Mouse (Mus musculus) right cerebral cortex, postnatal 25 days (tissue): Measurements from ENCODE around the gene Plekha4.
A peak's percentile ranks its signal among the peaks of the same experiment; 100 is the strongest.

ENCODE experiments used
- DNase-seq: peaks from one replicate; pipeline ENCODE4 v3.0.0; 2022

The Plekha4 gene

GRCm38 (mm10) chr7:45540213-45540612 is 14.1 kb downstream of the Plekha4 start:
- DNase-seq, result no peak

DNA sequence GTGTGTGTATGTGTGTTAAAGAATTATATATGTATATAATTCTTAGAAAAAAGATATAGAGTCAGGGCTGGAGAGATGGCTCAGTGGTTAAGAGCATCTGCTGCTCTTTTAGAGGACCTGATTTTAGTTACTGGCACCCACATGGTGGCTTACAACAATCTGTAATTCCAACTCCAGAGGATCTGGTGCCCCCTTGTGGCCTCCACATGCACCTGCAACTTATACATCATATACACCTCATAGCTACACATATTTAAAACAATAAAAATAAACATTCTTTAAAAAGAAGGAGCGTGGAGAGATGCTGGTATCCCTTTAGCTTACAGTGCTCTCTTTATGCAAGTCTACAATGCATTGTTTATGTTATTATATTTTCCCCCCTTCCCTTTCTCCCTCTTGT is 18.4 kb downstream of the Plekha4 start:
- DNase-seq, result no peak

DNA sequence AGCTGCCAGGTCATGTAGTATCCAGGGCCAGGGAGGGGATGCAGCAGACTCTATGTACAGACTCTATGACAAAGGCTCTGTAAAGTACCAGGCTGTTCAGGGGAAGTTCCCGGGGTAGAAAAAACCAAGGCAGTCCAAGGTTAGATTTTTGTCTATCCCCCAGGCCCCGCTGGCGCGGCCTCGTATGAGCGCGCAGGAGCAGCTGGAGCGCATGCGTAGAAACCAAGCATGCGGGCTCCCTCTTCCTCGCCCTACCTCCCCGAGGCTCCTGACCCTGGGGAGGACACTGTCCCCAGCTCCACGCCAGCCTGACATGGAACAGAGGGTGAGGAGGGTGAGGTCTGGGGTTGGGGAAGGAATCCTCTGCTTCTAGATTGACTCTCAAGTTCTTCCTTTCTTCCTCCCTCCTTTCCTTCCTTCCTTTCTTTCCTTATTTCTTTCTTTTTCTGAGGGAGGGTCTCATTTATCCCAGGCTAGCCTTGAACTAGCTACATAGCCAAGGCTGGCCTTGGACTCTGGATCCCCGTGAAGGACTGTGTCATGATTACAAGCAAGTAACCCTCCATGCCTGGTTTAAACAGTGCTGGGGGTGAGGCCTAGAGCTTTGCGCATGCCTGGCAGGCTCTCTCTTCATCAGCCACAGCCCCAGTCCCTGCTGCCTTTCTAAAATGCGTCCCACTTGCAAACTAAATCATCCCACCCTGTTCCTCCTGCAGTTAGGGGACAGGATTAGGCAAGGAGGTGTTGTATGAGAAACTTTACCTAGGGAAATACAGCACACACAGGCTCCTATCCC is 23.7 kb downstream of the Plekha4 start:
- no peak for DNase-seq

GRCm38 (mm10) chr7:45550821-45551511 is 24.8 kb downstream of the Plekha4 start:
- no peak for DNase-seq

- no peak for DNase-seq
Measured at GRCm38 (mm10) chr7:45551512-45551883, 25.4 kb downstream of the Plekha4 start.

- no peak for DNase-seq
Measured at GRCm38 (mm10) chr7:45553519-45553918, 27.4 kb downstream of the Plekha4 start.

DNA sequence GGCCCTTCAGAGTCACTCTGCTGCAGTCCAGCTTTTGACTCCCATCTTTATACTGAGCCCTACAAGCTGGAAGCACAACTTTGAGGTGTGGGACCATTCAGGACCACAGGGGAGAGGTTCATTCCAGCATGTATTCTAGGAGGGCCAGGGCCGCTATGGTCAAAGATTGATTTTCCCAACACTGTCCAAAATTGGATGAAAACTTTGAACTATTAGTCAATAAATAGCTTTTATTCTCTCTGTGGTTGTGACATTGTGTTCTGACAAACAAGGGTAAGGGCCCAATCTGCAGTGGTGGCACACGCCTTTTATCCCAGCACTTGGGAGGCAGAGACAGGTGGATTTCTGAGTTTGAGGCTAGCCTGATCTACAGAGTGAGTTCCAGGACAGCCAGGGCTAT is 27.9 kb downstream of the Plekha4 start:
- DNase-seq, result no peak

- no peak for DNase-seq
Measured at GRCm38 (mm10) chr7:45554744-45555143, 28.6 kb downstream of the Plekha4 start, which contains the start of gene Hsd17b14. Gene Hsd17b14, plus strand, starts transcription at chr7:45554893.

- DNase-seq, result peak; percentile 65
Measured at GRCm38 (mm10) chr7:45555787-45556186, 29.7 kb downstream of the Plekha4 start.

- no peak for DNase-seq
Measured at GRCm38 (mm10) chr7:45558907-45559306, 32.8 kb downstream of the Plekha4 start.

GRCm38 (mm10) chr7:45560241-45560640 is 34.1 kb downstream of the Plekha4 start:
- DNase-seq, result no peak

DNA sequence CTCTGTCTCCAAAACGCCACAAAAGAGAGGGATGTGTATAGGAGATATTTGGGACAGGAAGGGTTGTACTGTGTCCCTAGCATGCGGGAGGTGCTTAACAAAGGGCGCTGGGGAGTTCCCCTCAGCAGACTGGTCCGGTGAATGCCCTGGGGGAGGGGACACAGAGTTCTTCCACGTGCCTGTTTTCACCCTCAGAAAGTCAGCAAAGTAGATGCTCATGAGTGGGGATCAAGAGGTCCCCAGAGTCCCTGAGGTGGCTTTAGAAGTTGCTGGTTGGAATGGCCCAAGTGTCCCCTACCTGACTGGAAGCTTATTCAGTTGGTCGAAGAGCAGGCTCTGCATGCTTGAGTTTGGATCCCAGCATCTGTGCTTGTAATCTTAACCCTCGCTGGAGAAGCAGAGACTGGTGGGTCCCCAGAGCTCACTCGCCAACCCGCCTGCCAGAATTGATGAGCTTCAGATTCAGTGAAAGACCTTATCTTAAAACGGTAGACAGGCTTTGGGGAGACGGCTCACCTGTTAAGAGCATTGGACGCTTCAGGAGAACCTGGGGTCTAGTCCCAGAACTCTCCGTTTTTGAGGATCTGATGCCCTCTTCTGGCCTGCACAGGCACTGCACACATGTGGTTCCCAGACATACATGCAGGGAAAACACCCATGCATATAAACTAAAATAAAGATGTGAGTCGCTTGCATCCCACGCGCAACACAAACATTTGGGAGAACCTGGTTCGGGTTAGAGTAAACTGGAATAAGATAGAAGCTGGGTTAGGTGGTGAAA is 34.9 kb downstream of the Plekha4 start:
- DNase-seq, result peak; percentile 70

DNA sequence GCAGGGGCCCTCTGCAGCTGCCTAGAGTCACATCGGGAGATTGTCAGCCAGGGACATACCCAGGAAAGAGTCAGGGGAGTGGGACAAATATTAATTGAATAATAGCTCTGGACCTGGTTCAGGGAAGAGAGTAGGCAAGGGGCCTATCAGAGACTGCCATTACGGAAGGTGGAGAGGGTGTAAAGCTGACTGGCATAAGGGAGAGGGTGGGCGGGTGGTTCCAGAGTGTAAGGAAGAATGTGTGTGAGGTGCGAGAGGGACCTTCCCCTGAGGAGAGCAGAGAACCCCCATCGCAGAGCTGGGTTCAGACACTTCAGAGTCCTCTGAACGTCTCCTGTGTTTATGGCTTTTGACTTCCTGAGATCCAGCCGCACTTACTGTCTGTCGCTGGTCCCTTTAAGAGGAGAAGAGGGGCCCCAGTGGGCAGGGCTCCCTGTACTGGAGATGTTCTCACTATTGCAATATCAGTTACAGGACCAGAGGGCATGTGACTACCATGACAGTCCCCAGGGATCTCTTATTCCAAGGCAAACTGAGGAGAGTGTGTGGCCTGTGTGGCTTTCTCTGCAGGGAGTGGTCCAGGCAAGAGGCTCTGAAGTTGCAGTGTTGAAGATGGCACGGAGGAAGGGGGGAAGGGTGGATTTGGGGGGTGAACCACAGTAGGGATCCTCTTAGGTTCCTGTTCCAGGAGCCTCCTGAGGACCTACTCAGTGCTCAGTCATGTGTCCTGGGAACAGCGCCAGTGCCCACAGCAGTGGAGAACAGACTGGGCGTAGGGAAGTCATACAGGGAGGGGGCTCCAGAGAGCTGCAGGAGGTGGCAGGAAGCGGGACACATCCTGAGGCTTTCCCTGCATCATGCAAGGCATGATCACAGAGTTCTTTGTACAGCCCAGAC is 35.7 kb downstream of the Plekha4 start:
- DNase-seq, result no peak

GRCm38 (mm10) chr7:45564811-45565210 is 38.7 kb downstream of the Plekha4 start:
- DNase-seq, result no peak

DNA sequence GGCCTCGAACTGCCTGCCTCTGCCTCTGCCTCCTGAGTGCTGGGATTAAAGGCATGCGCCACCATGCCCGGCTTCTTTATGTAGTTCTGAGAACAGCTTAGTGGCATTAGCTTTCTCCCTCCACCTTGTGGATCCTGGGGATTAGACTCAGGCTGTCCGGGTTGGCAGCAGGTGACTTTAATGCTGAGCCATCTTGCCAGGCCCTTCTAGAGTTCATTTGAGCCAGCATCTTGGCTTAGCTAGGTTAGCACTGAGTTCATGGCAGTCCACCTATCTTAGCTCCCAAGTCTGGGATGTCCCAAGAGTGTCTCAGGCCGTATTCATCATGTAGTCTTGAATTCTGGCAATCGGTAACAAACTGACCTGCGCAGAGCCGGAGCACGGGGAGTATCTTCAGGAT is 39.3 kb downstream of the Plekha4 start:
- DNase-seq, result no peak

DNA sequence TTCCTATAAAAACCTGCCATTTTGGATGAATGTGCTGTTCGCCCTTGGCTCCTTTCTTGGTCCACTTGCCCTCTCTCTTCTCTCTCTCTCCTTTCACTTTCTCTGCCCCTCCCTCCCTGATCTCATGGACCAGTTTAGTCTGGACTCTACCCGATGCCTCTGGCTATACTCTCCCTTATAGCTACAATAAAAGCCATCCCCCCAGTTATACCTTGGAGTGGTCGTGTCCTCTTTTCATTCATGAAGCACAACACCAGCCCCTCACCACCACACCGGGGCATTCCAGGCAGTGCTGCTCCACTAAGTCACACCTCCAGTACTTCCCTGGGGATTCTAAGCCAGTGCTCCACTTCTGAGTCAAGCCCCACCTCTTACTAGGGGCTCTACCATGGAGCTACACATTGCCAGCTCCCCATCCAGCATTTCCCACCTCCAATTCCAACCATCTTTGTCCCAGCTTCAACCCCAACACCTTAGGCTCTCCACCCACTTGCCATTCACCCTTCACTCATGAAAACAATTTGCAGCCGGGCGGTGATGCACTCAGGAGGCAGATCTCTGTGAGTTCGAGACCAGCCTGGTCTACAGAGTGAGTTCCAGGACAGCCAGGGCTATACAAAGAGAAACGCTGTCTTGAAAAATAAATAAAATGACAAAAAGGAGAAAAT is 41.1 kb downstream of the Plekha4 start:
- DNase-seq, result no peak

- peak; percentile 86 for DNase-seq
Measured at GRCm38 (mm10) chr7:45567780-45568516, 41.8 kb downstream of the Plekha4 start.

GRCm38 (mm10) chr7:45568601-45569473 is 42.7 kb downstream of the Plekha4 start:
- no peak for DNase-seq

DNA sequence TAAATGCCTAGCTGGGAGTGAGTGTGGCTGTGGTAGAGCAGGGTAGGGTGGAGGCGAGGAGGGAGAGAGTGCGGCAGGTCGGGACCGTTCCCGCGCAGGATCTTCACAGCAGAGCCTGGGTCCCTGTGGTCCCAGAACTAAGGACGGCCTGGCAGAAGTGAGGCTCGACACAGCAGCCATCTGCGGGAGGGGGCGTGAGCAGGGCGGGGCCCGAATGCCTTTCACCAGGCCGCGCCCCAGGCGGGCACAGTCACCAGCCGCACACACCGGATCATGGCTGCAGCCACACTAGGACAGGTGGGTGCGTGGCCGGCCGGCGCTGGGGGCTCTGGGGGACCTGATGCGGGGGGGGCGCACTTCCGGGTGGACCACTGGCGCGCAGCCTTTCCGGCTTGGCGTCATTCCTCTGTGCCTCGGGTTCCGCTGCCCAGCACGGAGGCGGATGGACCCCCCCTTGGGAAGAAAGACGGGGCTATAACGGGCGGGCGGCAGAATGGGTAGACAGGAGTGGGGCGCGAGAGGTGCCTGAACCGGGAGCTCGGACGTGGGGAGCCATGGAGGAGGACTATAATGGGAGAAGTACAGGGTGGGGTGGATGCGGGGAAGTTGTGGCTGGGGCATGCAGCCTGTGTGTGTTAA is 44.1 kb downstream of the Plekha4 start, which contains the start of gene Bcat2:
Gene Bcat2 (plus strand): TSS at position 51 of the 639 bp plus-strand sequence.
- DNase-seq, result peak; percentile 64
